Mouse (Mus musculus): ENCODE results near the gene Mex3b. TPM values are rescaled to one million over a fixed set of nuclear protein-coding genes. Genes with fewer than 3 reads are reported as not detected.

Gene Mex3b
- polyA plus RNA-seq, 1 experiment from 2014 or later, result 19.3 TPM

- Histone ChIP-seq H3K9me3 (ENCODE audit: control insufficient read depth, low read length) (no peaks in the 10 kb centered on the region), H3K4me3 (ENCODE audit: low read depth, low read length) (no peak overlapping the region), H3K27me3 (replicated peaks; ENCODE audit: control insufficient read depth, insufficient read depth, low read length) (no peaks in the 10 kb centered on the region), H3K27ac (replicated peaks; ENCODE audit: low read depth, low read length) (no peak overlapping the region), H3K36me3 (ENCODE audit: control insufficient read depth, insufficient read depth, low read length) (no peaks in the 10 kb centered on the region), H3K4me1 (ENCODE audit: control insufficient read depth, insufficient read depth, low read length) (peaks cover 4% of the 10 kb centered on the region; the same call in 1 of the 2 replicates), H3K9ac (ENCODE audit: low read depth, low read length) (no peak overlapping the region), H3K4me2 (ENCODE audit: low read depth, low read length) (no peak overlapping the region)
- 50% methylated on average over 8 of the region's 8 CpGs for WGBS
- DNase-seq (ENCODE audit: low spot score), result peak; percentile 66
- ATAC-seq (ENCODE audit: low read depth), result peak; percentile 57; the same call in 1 of the 2 replicates
Measured at GRCm38 (mm10) chr7:82899459-82900297, 32.5 kb downstream of the Mex3b start.

GRCm38 (mm10) chr7:82903006-82903405 is 35.9 kb downstream of the Mex3b start:
- no peak overlapping the region for H3K4me2 ChIP-seq (ENCODE audit: low read depth, low read length)
- H3K27me3 ChIP-seq (replicated peaks; ENCODE audit: control insufficient read depth, insufficient read depth, low read length), result no peaks in the 10 kb centered on the region
- H3K4me1 ChIP-seq (ENCODE audit: control insufficient read depth, insufficient read depth, low read length), result peaks cover 4% of the 10 kb centered on the region; the same call in 1 of the 2 replicates
- H3K9me3 ChIP-seq (ENCODE audit: control insufficient read depth, low read length), result no peaks in the 10 kb centered on the region
- H3K36me3 ChIP-seq (ENCODE audit: control insufficient read depth, insufficient read depth, low read length), result no peaks in the 10 kb centered on the region
- H3K9ac ChIP-seq (ENCODE audit: low read depth, low read length), result no peak overlapping the region
- H3K27ac ChIP-seq (replicated peaks; ENCODE audit: low read depth, low read length), result no peak overlapping the region
- ATAC-seq (ENCODE audit: low read depth) (no peak), DNase-seq (ENCODE audit: low spot score) (no peak)
- whole genome bisulfite sequencing, result 88% methylated on average over 3 of the region's 3 CpGs
- H3K4me3 ChIP-seq (ENCODE audit: low read depth, low read length), result no peak overlapping the region

GRCm38 (mm10) chr7:82905527-82905926 is 38.4 kb downstream of the Mex3b start:
- WGBS, result 83% methylated on average over 3 of the region's 3 CpGs
- Histone ChIP-seq H3K27me3 (replicated peaks; ENCODE audit: control insufficient read depth, insufficient read depth, low read length) (no peaks in the 10 kb centered on the region), H3K27ac (replicated peaks; ENCODE audit: low read depth, low read length) (no peak overlapping the region), H3K36me3 (ENCODE audit: control insufficient read depth, insufficient read depth, low read length) (no peaks in the 10 kb centered on the region), H3K9ac (ENCODE audit: low read depth, low read length) (no peak overlapping the region), H3K4me2 (ENCODE audit: low read depth, low read length) (no peak overlapping the region), H3K4me1 (ENCODE audit: control insufficient read depth, insufficient read depth, low read length) (no peaks in the 10 kb centered on the region), H3K4me3 (ENCODE audit: low read depth, low read length) (no peak overlapping the region), H3K9me3 (ENCODE audit: control insufficient read depth, low read length) (no peaks in the 10 kb centered on the region)
- ATAC-seq (ENCODE audit: low read depth) (no peak), DNase-seq (ENCODE audit: low spot score) (peak; percentile 61)

GRCm38 (mm10) chr7:82907081-82907480 is 39.9 kb downstream of the Mex3b start:
- Histone ChIP-seq H3K27me3 (replicated peaks; ENCODE audit: control insufficient read depth, insufficient read depth, low read length) (no peaks in the 10 kb centered on the region), H3K4me2 (ENCODE audit: low read depth, low read length) (no peak overlapping the region), H3K27ac (replicated peaks; ENCODE audit: low read depth, low read length) (no peak overlapping the region), H3K4me3 (ENCODE audit: low read depth, low read length) (no peak overlapping the region), H3K4me1 (ENCODE audit: control insufficient read depth, insufficient read depth, low read length) (no peaks in the 10 kb centered on the region), H3K36me3 (ENCODE audit: control insufficient read depth, insufficient read depth, low read length) (no peaks in the 10 kb centered on the region), H3K9ac (ENCODE audit: low read depth, low read length) (no peak overlapping the region), H3K9me3 (ENCODE audit: control insufficient read depth, low read length) (no peaks in the 10 kb centered on the region)
- DNase-seq (ENCODE audit: low spot score), result no peak
- whole genome bisulfite sequencing, result 41% methylated on average over 1 of the region's 1 CpGs
- no peak for ATAC-seq (ENCODE audit: low read depth)

- peak; percentile 57; the same call in 1 of the 2 replicates for ATAC-seq (ENCODE audit: low read depth)
- Histone ChIP-seq H3K4me3 (ENCODE audit: low read depth, low read length) (no peak overlapping the region), H3K27me3 (replicated peaks; ENCODE audit: control insufficient read depth, insufficient read depth, low read length) (no peaks in the 10 kb centered on the region), H3K4me2 (ENCODE audit: low read depth, low read length) (no peak overlapping the region), H3K27ac (replicated peaks; ENCODE audit: low read depth, low read length) (no peak overlapping the region), H3K9ac (ENCODE audit: low read depth, low read length) (no peak overlapping the region), H3K4me1 (ENCODE audit: control insufficient read depth, insufficient read depth, low read length) (no peaks in the 10 kb centered on the region), H3K36me3 (ENCODE audit: control insufficient read depth, insufficient read depth, low read length) (no peaks in the 10 kb centered on the region), H3K9me3 (ENCODE audit: control insufficient read depth, low read length) (no peaks in the 10 kb centered on the region)
- no peak for DNase-seq (ENCODE audit: low spot score)
- 58% methylated on average over 10 of the region's 10 CpGs for WGBS
Measured at GRCm38 (mm10) chr7:82910536-82911384, 43.6 kb downstream of the Mex3b start.

- H3K9ac ChIP-seq (ENCODE audit: low read depth, low read length), result no peak overlapping the region
- no peak for ATAC-seq (ENCODE audit: low read depth)
- 70% methylated on average over 10 of the region's 10 CpGs for WGBS
Measured at GRCm38 (mm10) chr7:82911501-82911900, 44.4 kb downstream of the Mex3b start.

GRCm38 (mm10) chr7:82914297-82914696 is 47.2 kb downstream of the Mex3b start:
- H3K4me3 ChIP-seq (ENCODE audit: low read depth, low read length), result no peak overlapping the region
- no peaks in the 10 kb centered on the region for H3K27me3 ChIP-seq (replicated peaks; ENCODE audit: control insufficient read depth, insufficient read depth, low read length)
- WGBS, result 73% methylated on average over 4 of the region's 4 CpGs
- H3K27ac ChIP-seq (replicated peaks; ENCODE audit: low read depth, low read length), result no peak overlapping the region
- 0 out of 2 replicates have a peak, but pooled peaks cover 5% of the 10 kb centered on the region for H3K9me3 ChIP-seq (ENCODE audit: control insufficient read depth, low read length)
- no peak for ATAC-seq (ENCODE audit: low read depth)
- no peak overlapping the region for H3K4me2 ChIP-seq (ENCODE audit: low read depth, low read length)
- H3K4me1 ChIP-seq (ENCODE audit: control insufficient read depth, insufficient read depth, low read length), result no peaks in the 10 kb centered on the region
- no peak overlapping the region for H3K9ac ChIP-seq (ENCODE audit: low read depth, low read length)
- no peaks in the 10 kb centered on the region for H3K36me3 ChIP-seq (ENCODE audit: control insufficient read depth, insufficient read depth, low read length)
- no peak for DNase-seq (ENCODE audit: low spot score)

More at GRCm38 (mm10) chr7:82911501-82911900, 44.4 kb downstream of the Mex3b start:
- Histone ChIP-seq H3K4me3 (ENCODE audit: low read depth, low read length) (no peak overlapping the region), H3K36me3 (ENCODE audit: control insufficient read depth, insufficient read depth, low read length) (no peaks in the 10 kb centered on the region), H3K4me1 (ENCODE audit: control insufficient read depth, insufficient read depth, low read length) (no peaks in the 10 kb centered on the region), H3K4me2 (ENCODE audit: low read depth, low read length) (no peak overlapping the region), H3K27ac (replicated peaks; ENCODE audit: low read depth, low read length) (no peak overlapping the region), H3K9me3 (ENCODE audit: control insufficient read depth, low read length) (no peaks in the 10 kb centered on the region), H3K27me3 (replicated peaks; ENCODE audit: control insufficient read depth, insufficient read depth, low read length) (no peaks in the 10 kb centered on the region)
- no peak for DNase-seq (ENCODE audit: low spot score)

Data from embryonic facial prominence, embryonic 14.5 days (tissue).